Mouse (Mus musculus): ENCODE data around the gene Vdac2. TPM values are rescaled to one million over a fixed set of nuclear protein-coding genes. Genes with fewer than 3 reads are reported as not detected.

Vdac2 gene
- polyA plus RNA-seq (2014; fragmentation: Nextera tagmentation; extraction: Ambion mirVana) = 319 and 325 TPM in 2 replicates

GRCm38 (mm10) chr14:21824938-21825337 lies at the start of gene Vdac2:
Gene Vdac2 (plus strand): TSS chr14:21825238.
- 73% methylated on average over 2 of the region's 2 CpGs for WGBS
- Histone ChIP-seq H3K4me2 (ENCODE audit: low read depth, low read length) (no peak within 1 kb of the TSS), H3K4me3 (ENCODE audit: low read depth, low read length) (no peak within 1 kb of the TSS), H3K9me3 (ENCODE audit: control insufficient read depth, low read length) (no peaks in the 10 kb centered on the region), H3K27me3 (ENCODE audit: control insufficient read depth, insufficient read depth, low read length) (no peaks in the 10 kb centered on the region), H3K4me1 (ENCODE audit: control insufficient read depth, insufficient read depth, low read length) (no peaks in the 10 kb centered on the region), H3K9ac (replicated peaks; ENCODE audit: low read depth, low read length) (no peak within 1 kb of the TSS), H3K27ac (ENCODE audit: low read depth, low read length) (no peak within 1 kb of the TSS), H3K36me3 (ENCODE audit: control insufficient read depth, insufficient read depth, low read length) (no peaks in the 10 kb centered on the region)
- no peak for ATAC-seq (ENCODE audit: low read depth)

- 91% methylated on average over 4 of the region's 4 CpGs for WGBS
Measured at GRCm38 (mm10) chr14:21776201-21776600, 48.8 kb upstream of the Vdac2 start.

DNA sequence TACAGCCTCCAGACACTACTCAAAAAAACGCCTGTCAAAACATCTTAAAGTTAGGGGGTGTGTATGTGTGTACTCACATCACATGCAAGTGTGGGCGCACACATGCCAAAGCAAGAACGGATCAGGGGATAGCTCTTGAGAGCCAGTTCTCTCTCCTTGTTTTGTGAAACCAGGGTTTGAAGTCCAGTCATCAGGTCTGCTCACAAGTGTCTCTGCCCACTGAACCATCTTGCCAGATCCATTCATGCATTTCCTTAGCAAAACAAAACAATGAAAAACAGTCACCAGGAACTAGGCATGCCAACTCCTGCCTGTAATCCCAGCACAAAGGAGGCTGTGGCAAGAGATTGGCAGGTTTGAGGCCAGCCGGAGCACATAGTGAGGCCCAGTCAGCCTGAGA lies 38.5 kb upstream of the Vdac2 start:
- no peaks in the 10 kb centered on the region for H3K36me3 ChIP-seq (ENCODE audit: control insufficient read depth, insufficient read depth, low read length)
- no peak overlapping the region for H3K4me2 ChIP-seq (ENCODE audit: low read depth, low read length)
- no peak overlapping the region for H3K4me3 ChIP-seq (ENCODE audit: low read depth, low read length)
- no peaks in the 10 kb centered on the region for H3K27me3 ChIP-seq (ENCODE audit: control insufficient read depth, insufficient read depth, low read length)
- H3K27ac ChIP-seq (ENCODE audit: low read depth, low read length) = no peak overlapping the region
- no peaks in the 10 kb centered on the region for H3K9me3 ChIP-seq (ENCODE audit: control insufficient read depth, low read length)
- H3K4me1 ChIP-seq (ENCODE audit: control insufficient read depth, insufficient read depth, low read length) = no peaks in the 10 kb centered on the region
- H3K9ac ChIP-seq (replicated peaks; ENCODE audit: low read depth, low read length) = no peak overlapping the region
- WGBS = 93% methylated on average over 4 of the region's 4 CpGs
- no peak for ATAC-seq (ENCODE audit: low read depth)

More at GRCm38 (mm10) chr14:21776201-21776600, 48.8 kb upstream of the Vdac2 start:
- Histone ChIP-seq H3K27ac (ENCODE audit: low read depth, low read length) (no peak overlapping the region), H3K9ac (replicated peaks; ENCODE audit: low read depth, low read length) (no peak overlapping the region), H3K9me3 (ENCODE audit: control insufficient read depth, low read length) (no peaks in the 10 kb centered on the region), H3K4me1 (ENCODE audit: control insufficient read depth, insufficient read depth, low read length) (no peaks in the 10 kb centered on the region), H3K36me3 (ENCODE audit: control insufficient read depth, insufficient read depth, low read length) (peaks cover 11% of the 10 kb centered on the region; the same call in 1 of the 2 replicates), H3K4me3 (ENCODE audit: low read depth, low read length) (no peak overlapping the region), H3K4me2 (ENCODE audit: low read depth, low read length) (no peak overlapping the region), H3K27me3 (ENCODE audit: control insufficient read depth, insufficient read depth, low read length) (no peaks in the 10 kb centered on the region)
- ATAC-seq (ENCODE audit: low read depth) = no peak

GRCm38 (mm10) chr14:21787374-21787773 lies 37.7 kb upstream of the Vdac2 start:
- Histone ChIP-seq H3K27ac (ENCODE audit: low read depth, low read length) (no peak overlapping the region), H3K36me3 (ENCODE audit: control insufficient read depth, insufficient read depth, low read length) (0 out of 2 replicates have a peak, but pooled peaks cover 2% of the 10 kb centered on the region), H3K27me3 (ENCODE audit: control insufficient read depth, insufficient read depth, low read length) (no peaks in the 10 kb centered on the region), H3K4me3 (ENCODE audit: low read depth, low read length) (no peak overlapping the region), H3K4me1 (ENCODE audit: control insufficient read depth, insufficient read depth, low read length) (no peaks in the 10 kb centered on the region), H3K4me2 (ENCODE audit: low read depth, low read length) (no peak overlapping the region), H3K9ac (replicated peaks; ENCODE audit: low read depth, low read length) (no peak overlapping the region), H3K9me3 (ENCODE audit: control insufficient read depth, low read length) (no peaks in the 10 kb centered on the region)
- no peak for ATAC-seq (ENCODE audit: low read depth)
- WGBS = 91% methylated on average over 3 of the region's 3 CpGs

DNA sequence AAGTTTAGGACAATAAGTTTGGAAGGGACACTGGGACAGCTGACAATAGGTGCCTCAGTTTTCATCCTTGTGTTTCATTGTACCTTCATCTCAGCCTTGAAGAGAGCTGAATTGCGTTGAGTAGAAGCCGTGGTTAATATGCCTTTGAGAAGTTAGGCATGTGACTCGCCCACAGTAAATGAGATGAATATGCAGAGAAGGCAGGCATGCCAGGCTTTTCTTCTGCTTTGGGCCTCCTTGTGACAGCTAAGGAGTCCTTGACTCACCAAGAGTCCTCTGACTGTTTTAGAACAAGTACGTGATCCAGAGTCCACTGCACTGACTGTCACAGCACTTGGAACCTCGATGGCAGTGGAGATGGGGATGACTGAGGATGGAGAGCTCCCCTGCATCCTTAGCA lies 36.9 kb upstream of the Vdac2 start:
- no peaks in the 10 kb centered on the region for H3K4me1 ChIP-seq (ENCODE audit: control insufficient read depth, insufficient read depth, low read length)
- H3K27ac ChIP-seq (ENCODE audit: low read depth, low read length) = no peak overlapping the region
- H3K27me3 ChIP-seq (ENCODE audit: control insufficient read depth, insufficient read depth, low read length) = no peaks in the 10 kb centered on the region
- no peak for ATAC-seq (ENCODE audit: low read depth)
- no peak overlapping the region for H3K4me2 ChIP-seq (ENCODE audit: low read depth, low read length)
- no peak overlapping the region for H3K4me3 ChIP-seq (ENCODE audit: low read depth, low read length)
- 96% methylated on average over 5 of the region's 5 CpGs for WGBS
- 0 out of 2 replicates have a peak, but pooled peaks cover 3% of the 10 kb centered on the region for H3K36me3 ChIP-seq (ENCODE audit: control insufficient read depth, insufficient read depth, low read length)
- H3K9me3 ChIP-seq (ENCODE audit: control insufficient read depth, low read length) = no peaks in the 10 kb centered on the region
- H3K9ac ChIP-seq (replicated peaks; ENCODE audit: low read depth, low read length) = no peak overlapping the region

DNA sequence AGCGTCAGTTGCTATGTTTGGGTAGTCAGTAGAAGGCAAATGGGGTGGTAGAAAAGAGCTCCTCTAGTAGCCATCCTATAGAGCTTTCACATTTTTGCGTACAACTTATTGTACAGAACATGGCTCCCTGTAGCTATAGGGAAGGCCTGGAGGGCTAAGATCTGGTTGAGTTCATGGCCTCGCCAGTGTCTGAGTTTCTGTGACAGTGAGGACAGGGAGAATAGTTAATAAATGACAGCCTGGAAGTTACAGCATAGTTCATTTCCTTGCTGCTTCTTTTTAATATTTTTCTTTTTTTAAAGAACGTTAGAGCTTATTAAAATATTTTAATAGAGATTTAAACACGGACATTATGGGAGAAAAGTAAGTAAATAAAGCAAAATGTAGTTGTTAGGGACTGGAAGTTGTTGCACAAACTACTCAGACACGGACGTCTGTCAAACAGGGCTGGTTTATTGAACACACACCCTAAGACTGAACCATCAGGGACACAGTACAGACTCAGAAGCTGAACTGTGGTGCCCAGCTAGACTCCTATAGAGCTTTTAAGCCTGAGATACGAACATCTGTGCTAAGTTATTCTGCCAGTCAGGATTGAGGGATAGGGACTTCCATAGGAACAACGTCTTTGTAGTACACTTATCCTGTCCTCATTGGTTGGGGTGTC lies 34.3 kb upstream of the Vdac2 start:
- Histone ChIP-seq H3K27ac (ENCODE audit: low read depth, low read length) (no peak overlapping the region), H3K4me2 (ENCODE audit: low read depth, low read length) (no peak overlapping the region), H3K4me3 (ENCODE audit: low read depth, low read length) (no peak overlapping the region), H3K9me3 (ENCODE audit: control insufficient read depth, low read length) (no peaks in the 10 kb centered on the region), H3K36me3 (ENCODE audit: control insufficient read depth, insufficient read depth, low read length) (peaks cover 7% of the 10 kb centered on the region; the same call in 1 of the 2 replicates), H3K9ac (replicated peaks; ENCODE audit: low read depth, low read length) (no peak overlapping the region), H3K27me3 (ENCODE audit: control insufficient read depth, insufficient read depth, low read length) (no peaks in the 10 kb centered on the region), H3K4me1 (ENCODE audit: control insufficient read depth, insufficient read depth, low read length) (no peaks in the 10 kb centered on the region)
- WGBS = 93% methylated on average over 9 of the region's 9 CpGs
- ATAC-seq (ENCODE audit: low read depth) = no peak

- 97% methylated on average over 4 of the region's 4 CpGs for WGBS
- H3K9me3 ChIP-seq (ENCODE audit: control insufficient read depth, low read length) = no peaks in the 10 kb centered on the region
- peaks cover 7% of the 10 kb centered on the region; the same call in 1 of the 2 replicates for H3K36me3 ChIP-seq (ENCODE audit: control insufficient read depth, insufficient read depth, low read length)
- no peak overlapping the region for H3K27ac ChIP-seq (ENCODE audit: low read depth, low read length)
- no peak for ATAC-seq (ENCODE audit: low read depth)
- H3K4me1 ChIP-seq (ENCODE audit: control insufficient read depth, insufficient read depth, low read length) = no peaks in the 10 kb centered on the region
- no peak overlapping the region for H3K4me2 ChIP-seq (ENCODE audit: low read depth, low read length)
- no peak overlapping the region for H3K9ac ChIP-seq (replicated peaks; ENCODE audit: low read depth, low read length)
- no peak overlapping the region for H3K4me3 ChIP-seq (ENCODE audit: low read depth, low read length)
- H3K27me3 ChIP-seq (ENCODE audit: control insufficient read depth, insufficient read depth, low read length) = no peaks in the 10 kb centered on the region
Measured at GRCm38 (mm10) chr14:21791722-21792121, 33.3 kb upstream of the Vdac2 start.

DNA sequence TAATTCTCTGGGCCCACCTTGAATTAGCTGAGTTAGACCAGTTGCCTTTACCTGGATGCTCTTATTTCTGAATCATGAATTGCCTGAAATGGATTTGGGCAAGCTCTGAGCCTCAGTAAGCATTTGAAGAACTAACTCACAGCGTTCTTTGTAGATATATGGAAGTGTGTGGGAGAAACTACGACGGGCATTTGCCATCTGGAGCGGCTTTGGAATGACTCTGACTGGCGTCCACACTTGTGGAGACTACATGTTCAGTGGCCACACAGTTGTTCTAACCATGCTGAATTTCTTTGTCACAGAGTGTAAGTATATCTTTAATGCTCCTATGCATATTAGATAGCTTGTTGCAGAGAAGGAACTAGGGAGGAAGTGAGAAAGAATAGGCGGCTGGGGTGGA lies 32.8 kb upstream of the Vdac2 start:
- Histone ChIP-seq H3K9me3 (ENCODE audit: control insufficient read depth, low read length) (no peaks in the 10 kb centered on the region), H3K27ac (ENCODE audit: low read depth, low read length) (no peak overlapping the region), H3K4me3 (ENCODE audit: low read depth, low read length) (no peak overlapping the region), H3K27me3 (ENCODE audit: control insufficient read depth, insufficient read depth, low read length) (no peaks in the 10 kb centered on the region), H3K4me1 (ENCODE audit: control insufficient read depth, insufficient read depth, low read length) (no peaks in the 10 kb centered on the region), H3K9ac (replicated peaks; ENCODE audit: low read depth, low read length) (no peak overlapping the region), H3K4me2 (ENCODE audit: low read depth, low read length) (no peak overlapping the region), H3K36me3 (ENCODE audit: control insufficient read depth, insufficient read depth, low read length) (peaks cover 7% of the 10 kb centered on the region; the same call in 1 of the 2 replicates)
- WGBS = 96% methylated on average over 6 of the region's 6 CpGs
- ATAC-seq (ENCODE audit: low read depth) = no peak

DNA sequence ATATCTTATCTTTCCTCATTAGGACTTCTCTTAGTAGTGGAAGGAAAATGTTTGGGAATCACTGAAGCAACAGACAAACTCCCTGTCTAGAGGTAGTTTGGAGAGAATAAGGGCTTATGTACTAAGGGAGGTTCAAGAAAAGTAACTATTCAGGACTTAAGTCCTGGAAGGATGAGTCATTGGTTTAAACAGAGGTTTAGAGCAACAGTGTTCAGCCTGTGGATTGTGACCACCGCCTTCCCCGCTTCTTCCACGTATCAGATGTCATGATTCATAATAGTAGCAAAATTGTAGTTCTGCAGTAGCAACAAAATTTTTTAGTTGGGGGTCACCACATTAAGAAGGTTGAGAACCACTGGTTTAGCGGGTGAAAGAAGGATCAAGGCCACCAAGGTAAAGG lies 24.4 kb upstream of the Vdac2 start:
- H3K27me3 ChIP-seq (ENCODE audit: control insufficient read depth, insufficient read depth, low read length) = no peaks in the 10 kb centered on the region
- H3K4me1 ChIP-seq (ENCODE audit: control insufficient read depth, insufficient read depth, low read length) = no peaks in the 10 kb centered on the region
- H3K9ac ChIP-seq (replicated peaks; ENCODE audit: low read depth, low read length) = no peak overlapping the region
- 99% methylated on average over 4 of the region's 4 CpGs for WGBS
- no peak for ATAC-seq (ENCODE audit: low read depth)
- H3K9me3 ChIP-seq (ENCODE audit: control insufficient read depth, low read length) = no peaks in the 10 kb centered on the region
- H3K27ac ChIP-seq (ENCODE audit: low read depth, low read length) = no peak overlapping the region
- no peak overlapping the region for H3K4me3 ChIP-seq (ENCODE audit: low read depth, low read length)
- no peaks in the 10 kb centered on the region for H3K36me3 ChIP-seq (ENCODE audit: control insufficient read depth, insufficient read depth, low read length)
- no peak overlapping the region for H3K4me2 ChIP-seq (ENCODE audit: low read depth, low read length)

All from neural tube, embryonic 14.5 days (tissue).